Mouse (Mus musculus) limb, embryonic 12.5 days (tissue): ENCODE measurements at regions not wholly inside any gene's neighbourhood (a gene's known extent, or its start where the extent isn't known, plus 50 kb on each side); places are given as distances from the start of the nearest gene placed in this dataset.

Experiments
- ATAC-seq: fragments of 200-750 bp; cut with Nextera tagmentation; 2 replicates; pipeline ENCODE4 v1.8.0; 2017; ENCODE audit warnings: low read depth, moderate TSS enrichment; ENCODE audit not compliant: insufficient number of reproducible peaks, insufficient read depth, low FRiP score, low TSS enrichment
- H3K27ac ChIP-seq: fragments of 300-500 bp; sonication (generic); 2 replicates; pipeline ENCODE4 v1.5.1; 2016; ENCODE audit warnings: mild to moderate bottlenecking, moderate library complexity
- H3K27me3 ChIP-seq: fragments of 300-500 bp; sonication (generic); 2 replicates; pipeline ENCODE4 v1.6.1; 2016; ENCODE audit warnings: mild to moderate bottlenecking, moderate library complexity
- H3K36me3 ChIP-seq: fragments of 300-500 bp; sonication (generic); 2 replicates; pipeline ENCODE4 v1.6.1; 2016; ENCODE audit warnings: mild to moderate bottlenecking, moderate library complexity
- H3K4me1 ChIP-seq: fragments of 300-500 bp; sonication (generic); replicated peaks from 2 replicates; pipeline ENCODE4 v1.6.1; 2016
- H3K4me2 ChIP-seq: fragments of 300-500 bp; sonication (generic); 2 replicates; pipeline ENCODE4 v1.6.1; 2016; ENCODE audit warnings: mild to moderate bottlenecking, moderate library complexity
- H3K4me3 ChIP-seq: fragments of 300-500 bp; sonication (generic); replicated peaks from 2 replicates; pipeline ENCODE4 v1.5.1; 2016; ENCODE audit warnings: mild to moderate bottlenecking
- H3K9ac ChIP-seq: fragments of 300-500 bp; sonication (generic); replicated peaks from 2 replicates; pipeline ENCODE4 v1.6.1; 2016; ENCODE audit warnings: mild to moderate bottlenecking, moderate library complexity
- H3K9me3 ChIP-seq: fragments of 300-500 bp; sonication (generic); 2 replicates; pipeline ENCODE4 v1.6.1; 2016; ENCODE audit warnings: mild to moderate bottlenecking, moderate library complexity
- WGBS: fragments of 180-500 bp; shearing (Covaris S2); methylation state at CpG from one replicate; pipeline ENCODE4 v1.1.7; 2016; 5-methylcytosine and 5-hydroxymethylcytosine counted together

GRCm38 (mm10) chr16:93013881-93014280, 187.9 kb upstream of the Runx1 start:
- H3K9ac ChIP-seq: no peak overlapping the region
- no peaks in the 10 kb centered on the region for H3K9me3 ChIP-seq
- no peak overlapping the region for H3K4me2 ChIP-seq
- no peak for ATAC-seq
- H3K27ac ChIP-seq: no peak overlapping the region
- no peaks in the 10 kb centered on the region for H3K36me3 ChIP-seq
- H3K4me3 ChIP-seq: no peak overlapping the region
- peaks cover 44% of the 10 kb centered on the region for H3K27me3 ChIP-seq
- H3K4me1 ChIP-seq: peaks cover 7% of the 10 kb centered on the region
- WGBS: 34% methylated on average over 8 of the region's 8 CpGs

- Histone ChIP-seq H3K27ac (no peak overlapping the region), H3K9ac (no peak overlapping the region), H3K9me3 (no peaks in the 10 kb centered on the region), H3K4me3 (no peak overlapping the region), H3K4me2 (no peak overlapping the region), H3K36me3 (no peaks in the 10 kb centered on the region), H3K4me1 (peaks cover 7% of the 10 kb centered on the region), H3K27me3 (peaks cover 40% of the 10 kb centered on the region)
- 83% methylated on average over 7 of the region's 7 CpGs for WGBS
- no peak for ATAC-seq
These were observed 187.3 kb upstream of the Runx1 start for GRCm38 (mm10) chr16:93013256-93013655.

GRCm38 (mm10) chr16:93011474-93011873, 185.5 kb upstream of the Runx1 start:
- Histone ChIP-seq H3K27me3 (peaks cover 39% of the 10 kb centered on the region), H3K4me2 (no peak overlapping the region)
- 84% methylated on average over 1 of the region's 1 CpGs for WGBS

GRCm38 (mm10) chr16:93006321-93006984, 180.5 kb upstream of the Runx1 start:
- Histone ChIP-seq H3K9ac (no peak overlapping the region), H3K27ac (peak overlapping the region; percentile 59; the same call in 1 of the 2 replicates), H3K27me3 (peaks cover 18% of the 10 kb centered on the region), H3K4me3 (peak overlapping the region; percentile 17), H3K4me1 (peaks cover 18% of the 10 kb centered on the region), H3K4me2 (peak overlapping the region; percentile 52), H3K36me3 (no peaks in the 10 kb centered on the region), H3K9me3 (no peaks in the 10 kb centered on the region)
- 3% methylated on average over 21 of the region's 21 CpGs for WGBS
- no peak for ATAC-seq

More at GRCm38 (mm10) chr16:93011474-93011873, 185.5 kb upstream of the Runx1 start:
- Histone ChIP-seq H3K9me3 (no peaks in the 10 kb centered on the region), H3K9ac (no peak overlapping the region), H3K4me1 (peaks cover 14% of the 10 kb centered on the region), H3K36me3 (no peaks in the 10 kb centered on the region), H3K27ac (no peak overlapping the region), H3K4me3 (no peak overlapping the region)
- no peak for ATAC-seq

GRCm38 (mm10) chr16:93005470-93005869, 179.5 kb upstream of the Runx1 start:
- Histone ChIP-seq H3K4me2 (no peak overlapping the region; the same call in 1 of the 2 replicates), H3K27me3 (peaks cover 18% of the 10 kb centered on the region), H3K36me3 (no peaks in the 10 kb centered on the region), H3K9ac (no peak overlapping the region), H3K4me1 (peaks cover 18% of the 10 kb centered on the region), H3K4me3 (no peak overlapping the region), H3K27ac (no peak overlapping the region), H3K9me3 (no peaks in the 10 kb centered on the region)
- 3% methylated on average over 8 of the region's 8 CpGs for WGBS
- ATAC-seq: no peak

GRCm38 (mm10) chr16:93003830-93004229, 177.9 kb upstream of the Runx1 start:
- H3K36me3 ChIP-seq: no peaks in the 10 kb centered on the region
- no peak overlapping the region for H3K4me2 ChIP-seq
- H3K9ac ChIP-seq: no peak overlapping the region
- no peak for ATAC-seq
- H3K9me3 ChIP-seq: no peaks in the 10 kb centered on the region
- WGBS: 79% methylated on average over 4 of the region's 4 CpGs
- H3K27ac ChIP-seq: no peak overlapping the region
- H3K4me3 ChIP-seq: no peak overlapping the region
- peaks cover 18% of the 10 kb centered on the region for H3K4me1 ChIP-seq
- peaks cover 20% of the 10 kb centered on the region for H3K27me3 ChIP-seq

GRCm38 (mm10) chr16:92998689-92999088, 172.7 kb upstream of the Runx1 start:
- Histone ChIP-seq H3K27ac (no peak overlapping the region), H3K9me3 (no peaks in the 10 kb centered on the region), H3K36me3 (no peaks in the 10 kb centered on the region), H3K4me2 (no peak overlapping the region), H3K9ac (no peak overlapping the region), H3K27me3 (peaks cover 18% of the 10 kb centered on the region), H3K4me1 (no peaks in the 10 kb centered on the region), H3K4me3 (no peak overlapping the region)
- 89% methylated on average over 3 of the region's 3 CpGs for WGBS
- ATAC-seq: no peak

- no peak overlapping the region for H3K27ac ChIP-seq
- no peak overlapping the region for H3K4me3 ChIP-seq
- no peak for ATAC-seq
- H3K4me2 ChIP-seq: no peak overlapping the region
- no peaks in the 10 kb centered on the region for H3K4me1 ChIP-seq
- no peaks in the 10 kb centered on the region for H3K36me3 ChIP-seq
- H3K27me3 ChIP-seq: peaks cover 18% of the 10 kb centered on the region
- no peaks in the 10 kb centered on the region for H3K9me3 ChIP-seq
- 61% methylated on average over 6 of the region's 6 CpGs for WGBS
- H3K9ac ChIP-seq: no peak overlapping the region
These were observed 171.7 kb upstream of the Runx1 start for GRCm38 (mm10) chr16:92997636-92998035.

- Histone ChIP-seq H3K27ac (no peak overlapping the region), H3K36me3 (no peaks in the 10 kb centered on the region), H3K27me3 (peaks cover 19% of the 10 kb centered on the region), H3K4me1 (no peaks in the 10 kb centered on the region), H3K4me3 (no peak overlapping the region), H3K9me3 (no peaks in the 10 kb centered on the region), H3K4me2 (no peak overlapping the region), H3K9ac (no peak overlapping the region)
- ATAC-seq: no peak
- 74% methylated on average over 4 of the region's 4 CpGs for whole genome bisulfite sequencing
These were observed 170.0 kb upstream of the Runx1 start for GRCm38 (mm10) chr16:92995993-92996350.

- 77% methylated on average over 13 of the region's 13 CpGs for WGBS
- Histone ChIP-seq H3K27ac (no peak overlapping the region), H3K9ac (no peak overlapping the region), H3K4me2 (no peak overlapping the region), H3K4me1 (no peaks in the 10 kb centered on the region), H3K36me3 (no peaks in the 10 kb centered on the region), H3K9me3 (no peaks in the 10 kb centered on the region), H3K27me3 (peaks cover 21% of the 10 kb centered on the region), H3K4me3 (no peak overlapping the region)
- no peak; the same call in 1 of the 2 replicates for ATAC-seq
These were observed 169.4 kb upstream of the Runx1 start for GRCm38 (mm10) chr16:92995132-92995992.

GRCm38 (mm10) chr16:92992876-92993275, 166.9 kb upstream of the Runx1 start:
- Histone ChIP-seq H3K4me2 (no peak overlapping the region), H3K27ac (no peak overlapping the region), H3K4me1 (no peaks in the 10 kb centered on the region), H3K9ac (no peak overlapping the region), H3K9me3 (no peaks in the 10 kb centered on the region), H3K27me3 (peaks cover 25% of the 10 kb centered on the region), H3K4me3 (no peak overlapping the region), H3K36me3 (no peaks in the 10 kb centered on the region)
- no peak for ATAC-seq
- WGBS: 69% methylated on average over 3 of the region's 3 CpGs
